Mouse (Mus musculus) E14TG2a.4 (cell line): ENCODE results near the gene Setd2.

Source experiments
- CTCF ChIP-seq: conservative IDR thresholded peaks from 2 replicates; pipeline ENCODE4 v1.5.1; 2014; ENCODE audit warnings: low read length
- POU5F1 ChIP-seq: IDR thresholded peaks from 2 replicates; pipeline ENCODE4 v1.6.1; 2014; ENCODE audit warnings: low read length, borderline replicate concordance

DNA sequence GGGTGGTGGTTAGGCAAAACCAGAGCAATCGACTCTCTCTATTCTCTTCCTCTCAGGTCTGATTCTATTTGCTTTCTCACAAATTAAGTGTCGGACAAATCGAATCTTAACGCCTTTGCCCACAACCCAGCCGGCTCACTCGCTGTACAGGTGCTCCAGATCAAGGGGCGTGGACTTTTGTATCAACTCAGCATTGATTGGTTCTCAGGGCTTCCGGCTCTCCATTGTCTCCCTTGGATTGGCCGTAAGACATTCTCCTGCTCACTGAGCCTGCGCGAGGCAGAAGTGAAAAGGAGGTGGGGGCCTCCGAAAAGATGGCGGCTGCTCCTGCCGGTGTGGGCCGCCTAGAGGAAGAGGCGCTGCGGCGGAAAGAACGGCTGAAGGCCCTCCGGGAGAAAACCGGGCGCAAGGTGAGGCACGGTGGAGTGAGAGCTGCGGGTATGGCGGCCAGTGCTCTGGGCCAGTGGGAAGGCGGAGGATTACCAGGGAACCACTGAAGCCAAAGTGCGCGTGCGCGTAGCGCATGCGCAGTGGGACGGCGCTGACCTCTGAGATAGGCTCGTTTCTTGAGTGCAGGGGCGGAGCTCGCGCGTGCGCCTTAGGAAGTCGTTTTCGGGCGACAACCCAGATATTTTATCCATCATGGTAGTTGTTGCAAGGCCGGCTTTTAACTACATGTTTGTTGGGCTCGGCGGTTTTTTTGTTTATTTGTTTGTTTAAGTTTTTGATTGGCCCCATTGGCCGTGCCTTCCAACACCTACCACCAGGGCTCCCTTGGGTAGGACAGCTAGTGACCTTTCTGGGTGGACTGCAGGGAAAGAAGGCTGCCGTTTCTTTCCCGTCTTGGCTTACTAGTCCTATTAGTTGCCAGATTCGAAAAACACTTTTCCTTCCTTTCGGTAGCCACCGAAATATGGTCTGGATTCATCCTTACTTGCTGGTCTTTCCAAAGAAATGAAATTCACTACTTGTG is 124.1 kb downstream of the Setd2 start, which contains the start of gene Ccdc12:
- TF ChIP-seq CTCF (no peak), POU5F1 (no peak)
